Mouse (Mus musculus): ENCODE results near the gene Uncx.
"Not testable (repeated sequence)": the region's sequence is repeated elsewhere in the genome, so short reads cannot be mapped to it uniquely, and the experiment has no call there.

Uncx gene

DNA sequence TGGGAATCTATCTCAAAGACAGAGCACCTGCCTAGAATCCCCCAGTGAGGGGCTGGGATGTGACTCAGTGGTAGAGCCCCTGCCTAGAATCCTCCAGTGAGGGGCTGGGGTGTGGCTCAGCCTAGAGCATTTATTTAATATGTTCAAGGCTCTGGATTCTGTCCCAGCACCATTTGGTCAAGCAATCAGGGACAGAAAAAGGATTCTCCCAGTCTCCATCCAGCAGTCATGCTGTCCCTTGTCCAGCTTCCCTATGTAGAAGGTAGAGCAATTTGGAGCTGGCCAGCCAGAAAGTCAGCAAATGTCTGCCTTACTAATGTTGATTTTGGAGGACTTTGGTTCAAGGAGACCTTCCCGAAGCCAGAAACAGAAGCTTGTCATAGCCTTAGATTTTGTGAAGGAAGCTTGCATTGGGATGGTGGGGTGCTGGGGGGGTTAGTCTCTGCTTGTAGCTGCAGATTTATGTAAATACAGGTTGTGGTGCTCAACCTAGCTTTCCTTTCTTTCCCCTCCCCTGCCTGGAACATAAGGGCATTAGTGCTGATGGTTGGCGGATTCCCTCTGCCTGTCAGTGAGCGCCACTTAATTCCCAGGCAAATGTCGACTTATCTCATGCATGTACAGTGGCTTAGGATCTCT lies 18.2 kb downstream of the Uncx start:
- DNase-seq (ENCODE audit: low read depth, low spot score) = no peak

DNA sequence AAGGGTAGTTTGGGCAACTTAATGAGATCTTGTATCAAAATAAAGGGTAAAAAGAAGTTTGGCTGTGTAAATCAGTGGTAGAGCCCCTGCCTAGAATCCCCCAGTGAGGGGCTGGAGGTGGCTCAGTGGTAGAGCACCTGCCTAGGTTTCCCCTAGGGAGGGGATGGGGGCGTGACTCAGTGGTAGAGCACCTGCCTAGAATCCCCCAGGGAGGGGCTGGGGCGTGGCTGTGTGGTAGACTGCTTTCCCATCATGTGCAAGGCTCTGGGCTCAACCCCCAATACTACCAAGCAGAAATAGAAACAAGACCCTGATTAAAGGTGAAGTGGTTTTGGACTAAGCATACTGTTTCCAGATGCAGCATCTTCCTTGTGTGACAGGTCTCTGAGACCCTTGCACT lies 21.4 kb downstream of the Uncx start:
- DNase-seq (ENCODE audit: low read depth, low spot score) = no peak

DNA sequence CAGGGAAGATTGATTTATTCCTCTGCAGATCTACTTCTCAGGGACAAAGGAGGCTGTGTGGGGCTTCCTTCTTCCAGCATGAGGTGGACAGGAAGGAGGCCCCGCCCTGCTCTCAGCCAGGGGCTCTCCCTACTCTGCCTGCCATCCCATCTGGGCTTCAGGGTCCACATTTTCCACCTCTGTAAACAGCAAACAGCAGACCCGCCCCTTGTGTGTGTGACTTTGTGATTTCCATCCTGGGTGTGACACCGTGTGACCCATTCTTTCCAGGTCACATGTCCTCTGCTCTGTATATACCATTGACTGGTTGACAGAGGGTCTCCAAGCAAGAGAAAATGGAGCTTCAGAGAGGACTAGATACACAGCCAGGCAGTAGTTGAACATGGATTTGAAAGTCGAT lies 22.2 kb downstream of the Uncx start:
- no peak for DNase-seq (ENCODE audit: low read depth, low spot score)

DNA sequence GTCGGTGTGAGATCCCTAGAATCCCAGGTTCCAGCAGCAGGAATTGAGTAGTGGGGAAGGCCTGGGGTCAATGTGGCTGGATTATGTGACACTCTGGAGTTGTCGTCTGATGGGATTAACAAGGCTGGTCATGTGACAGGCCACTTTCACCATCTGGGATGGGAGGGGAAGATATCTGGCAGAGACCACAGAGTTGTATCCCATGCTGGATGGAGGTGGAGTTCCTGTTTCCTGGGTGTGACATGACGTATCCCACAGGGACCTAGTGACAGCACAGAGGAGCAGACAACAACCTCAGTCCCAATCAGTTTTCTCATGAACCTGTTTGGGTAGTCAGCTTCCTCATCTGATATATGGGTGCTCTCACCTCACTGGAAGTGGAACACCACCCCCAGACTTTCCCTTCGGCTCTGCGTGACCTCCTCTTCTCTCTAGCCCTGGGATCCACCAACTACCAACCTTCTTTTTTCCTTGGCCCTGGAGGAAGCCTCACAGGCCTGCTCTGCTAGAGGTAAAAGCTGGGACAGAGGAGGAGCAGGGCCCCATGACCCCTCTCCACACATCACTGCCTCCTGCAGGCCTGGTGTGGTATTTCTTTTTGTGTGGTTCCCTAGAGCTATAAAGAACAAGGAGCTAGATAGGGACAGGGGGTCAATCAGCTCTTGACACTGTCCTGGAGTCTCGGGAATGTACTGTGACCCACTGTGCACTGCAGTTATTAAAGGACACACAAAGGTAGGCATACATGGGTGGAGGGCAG lies 23.5 kb downstream of the Uncx start:
- no peak for DNase-seq (ENCODE audit: low read depth, low spot score)

DNA sequence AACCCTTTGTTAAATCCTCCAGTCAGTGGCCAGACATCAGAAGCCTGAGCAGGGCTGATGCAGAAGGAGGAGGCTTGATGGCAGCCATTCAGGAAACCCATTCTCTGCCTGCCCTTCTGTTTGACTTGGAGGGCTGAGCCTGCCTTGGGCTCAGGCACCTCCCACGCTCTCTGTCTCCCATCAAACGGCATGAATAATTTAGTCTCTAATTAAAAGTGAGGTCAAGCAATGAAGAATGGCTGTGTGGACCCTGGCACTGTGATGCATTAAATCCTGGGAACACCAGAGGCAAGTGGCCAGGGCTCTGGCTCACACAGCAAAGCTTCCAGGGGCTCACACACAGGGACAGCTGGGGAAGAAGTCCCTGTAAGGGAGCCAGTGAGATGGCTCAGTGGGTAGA lies 24.8 kb downstream of the Uncx start:
- no peak for DNase-seq (ENCODE audit: low read depth, low spot score)

DNA sequence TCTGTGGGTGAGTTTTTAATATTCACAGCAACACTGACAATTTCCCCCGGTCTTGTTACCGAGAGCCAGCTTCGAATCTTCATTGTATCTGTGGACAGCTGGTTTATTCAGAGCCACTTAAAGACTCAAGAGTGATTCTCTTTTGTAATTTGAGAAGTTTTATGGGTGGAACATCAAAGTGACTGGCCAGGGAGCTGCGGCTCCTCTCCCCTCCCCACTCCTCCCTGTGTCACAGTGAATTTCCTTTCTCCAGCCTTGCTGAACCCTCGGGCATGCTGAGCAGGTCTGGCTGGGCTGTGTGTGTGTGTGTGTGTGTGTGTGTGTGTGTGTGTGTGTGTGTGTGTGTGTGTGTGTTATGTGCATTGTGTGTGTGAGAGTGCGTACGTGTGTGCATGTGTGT lies 29.2 kb downstream of the Uncx start:
- DNase-seq (ENCODE audit: low read depth, low spot score) = no peak

DNA sequence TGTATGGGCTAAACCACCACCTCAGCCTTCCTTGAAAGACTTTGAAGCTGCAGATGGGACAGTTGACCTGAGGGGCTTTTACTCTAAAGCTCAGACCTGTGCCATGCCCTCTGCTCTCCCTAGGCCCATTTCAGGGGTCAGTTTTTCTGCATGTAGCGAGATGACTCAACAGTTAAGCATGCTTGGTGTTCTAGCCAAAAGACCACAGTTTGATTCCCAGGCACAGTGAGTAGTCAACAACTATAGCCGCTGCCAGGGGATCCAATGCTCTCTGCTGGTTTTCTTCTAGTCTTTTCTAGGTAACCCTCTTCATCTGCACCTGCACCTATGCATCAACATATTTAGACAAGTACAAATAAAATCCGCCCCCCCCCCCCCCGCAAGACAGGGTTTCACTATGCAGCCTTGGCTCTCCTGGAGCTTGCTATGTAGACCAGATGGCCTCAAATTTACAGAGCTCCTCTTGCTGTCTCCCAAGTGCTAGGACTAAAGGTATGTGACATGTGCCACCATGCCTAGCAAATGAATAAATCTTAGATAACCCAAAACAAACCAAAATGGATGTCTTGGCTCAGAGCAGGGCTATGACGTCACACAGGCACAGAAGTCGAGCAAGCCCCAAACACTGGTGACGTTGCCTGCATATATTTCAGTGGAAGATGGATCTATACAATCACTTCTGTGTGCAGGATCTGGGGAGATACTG lies 30.5 kb downstream of the Uncx start:
- DNase-seq (ENCODE audit: low read depth, low spot score) = no peak

DNA sequence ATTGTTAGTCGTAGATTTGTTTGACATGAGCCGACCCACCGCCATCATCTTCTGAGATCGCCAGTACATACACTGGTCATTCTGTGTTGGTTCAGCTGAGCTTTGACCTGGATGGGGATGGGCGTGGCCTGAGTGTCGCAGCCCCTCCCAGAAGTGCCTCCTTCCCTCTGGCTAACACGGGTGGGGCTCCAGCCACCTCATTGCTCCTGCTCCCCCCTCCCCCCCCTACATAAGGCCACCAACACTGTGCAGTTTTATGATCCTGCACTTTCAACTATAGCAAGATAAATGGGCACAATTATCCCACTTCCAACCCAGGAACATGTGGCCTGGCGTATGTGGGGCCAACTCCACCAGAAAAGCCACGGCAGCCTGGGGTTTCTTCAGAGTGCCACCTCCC lies 31.8 kb downstream of the Uncx start:
- DNase-seq (ENCODE audit: low read depth, low spot score) = no peak

DNA sequence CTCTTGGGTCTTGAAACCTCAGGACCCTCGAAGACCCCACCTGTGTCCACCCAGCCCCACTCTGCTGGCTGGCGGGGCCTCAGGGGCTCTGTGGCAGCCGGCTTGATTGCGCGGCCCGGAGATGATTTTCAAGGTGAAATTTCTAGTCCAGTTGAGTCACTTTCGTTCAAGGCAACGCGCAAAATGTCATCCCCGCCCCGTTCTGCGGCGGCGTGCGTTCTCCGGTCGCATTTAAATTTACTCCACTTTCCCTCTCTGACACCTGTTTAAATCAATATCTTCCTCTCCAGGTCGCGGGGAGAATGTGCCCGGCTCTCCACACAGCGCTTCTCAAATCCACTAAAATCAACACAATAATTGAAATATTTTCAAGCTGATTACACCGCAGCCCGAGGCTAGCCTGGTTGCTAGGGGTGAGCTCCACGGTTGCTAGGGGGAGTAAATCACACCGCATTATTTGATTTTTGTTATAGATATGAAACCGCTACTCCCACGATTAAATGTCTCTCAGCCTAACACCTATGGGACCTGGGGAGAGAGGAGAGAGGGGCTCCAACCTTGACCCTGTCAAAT lies 37.0 kb downstream of the Uncx start:
- no peak for DNase-seq (ENCODE audit: low read depth, low spot score)

DNA sequence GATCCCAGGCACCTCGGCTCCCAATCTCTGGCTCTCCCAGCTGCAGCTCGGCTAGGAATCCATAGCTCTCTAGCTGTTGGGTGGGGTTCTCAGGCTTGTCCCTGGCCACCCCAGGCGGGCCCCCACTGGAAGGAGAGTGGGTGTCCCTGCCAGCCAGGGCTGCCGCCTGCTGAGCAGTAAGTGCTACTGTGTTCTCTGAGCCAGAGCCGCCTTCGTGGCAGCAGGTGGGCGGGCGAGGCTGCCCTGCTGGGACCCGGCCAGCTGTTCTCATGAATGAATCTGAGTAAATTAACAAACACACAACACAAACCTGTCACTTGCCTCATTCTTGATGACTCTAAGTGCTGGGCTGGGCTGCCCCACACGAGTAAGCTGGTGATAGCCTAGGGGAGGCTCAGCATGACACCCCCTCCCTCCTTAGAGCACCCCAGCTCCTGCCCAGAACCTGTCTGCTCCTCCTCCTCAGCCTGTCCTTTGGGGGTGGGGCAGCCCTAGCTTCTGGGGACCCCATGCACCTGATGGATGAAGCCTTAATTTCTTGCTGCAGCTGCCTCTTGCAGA lies 38.1 kb downstream of the Uncx start:
- no peak for DNase-seq (ENCODE audit: low read depth, low spot score)

DNA sequence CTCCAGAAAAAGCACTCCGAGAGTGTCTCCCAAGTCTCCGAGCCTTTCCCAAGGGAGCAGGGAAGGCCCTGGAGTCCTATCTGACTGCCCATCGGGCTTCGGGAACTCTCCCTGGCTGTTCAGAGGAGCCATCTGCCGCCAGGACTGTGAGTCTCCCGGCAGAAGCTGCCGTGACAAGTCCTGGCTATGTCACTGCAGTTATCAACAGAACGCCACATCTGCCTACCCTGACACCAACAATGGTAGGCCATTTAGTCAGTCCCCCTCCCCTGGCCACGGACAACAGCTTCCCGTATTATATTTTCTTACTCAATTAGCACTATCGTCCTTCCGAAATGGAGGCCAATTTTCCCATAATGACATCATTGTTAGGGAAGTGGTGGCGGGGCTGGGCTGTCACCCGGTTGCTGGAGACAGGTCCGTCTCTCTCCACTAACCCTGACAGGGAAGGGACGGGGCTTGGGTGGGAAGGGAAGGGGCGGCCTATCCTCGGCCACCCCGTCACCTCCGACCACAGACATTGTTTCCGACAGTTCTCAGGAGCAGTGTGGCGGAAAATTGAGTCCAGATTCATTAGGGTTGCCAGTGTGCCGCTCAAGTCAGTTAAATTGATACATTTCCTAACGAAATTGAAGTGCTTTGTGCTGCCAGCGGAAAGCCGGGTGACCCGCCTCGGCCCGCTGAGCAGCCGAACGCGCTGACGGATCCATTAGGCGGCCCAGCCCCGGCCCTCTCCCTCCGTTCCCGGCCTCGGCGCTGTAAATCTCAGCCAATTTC lies 41.9 kb downstream of the Uncx start:
- no peak for DNase-seq (ENCODE audit: low read depth, low spot score)

DNA sequence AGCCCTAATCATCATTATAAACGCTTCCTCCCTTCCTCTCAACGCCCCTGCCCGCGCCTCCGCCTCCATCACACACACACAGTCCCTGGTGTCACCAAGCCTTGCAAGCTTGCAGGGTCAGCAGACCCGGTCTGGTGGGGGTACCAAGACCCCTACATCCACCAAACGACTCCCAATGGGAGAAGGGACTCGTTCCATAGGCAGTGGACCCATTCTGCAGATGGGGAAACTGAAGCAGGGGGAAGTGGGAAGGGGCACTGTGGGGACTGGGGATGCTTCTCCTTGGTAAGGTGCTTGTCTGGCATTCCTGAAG lies 42.4 kb downstream of the Uncx start:
- no peak for DNase-seq (ENCODE audit: low read depth, low spot score)

DNA sequence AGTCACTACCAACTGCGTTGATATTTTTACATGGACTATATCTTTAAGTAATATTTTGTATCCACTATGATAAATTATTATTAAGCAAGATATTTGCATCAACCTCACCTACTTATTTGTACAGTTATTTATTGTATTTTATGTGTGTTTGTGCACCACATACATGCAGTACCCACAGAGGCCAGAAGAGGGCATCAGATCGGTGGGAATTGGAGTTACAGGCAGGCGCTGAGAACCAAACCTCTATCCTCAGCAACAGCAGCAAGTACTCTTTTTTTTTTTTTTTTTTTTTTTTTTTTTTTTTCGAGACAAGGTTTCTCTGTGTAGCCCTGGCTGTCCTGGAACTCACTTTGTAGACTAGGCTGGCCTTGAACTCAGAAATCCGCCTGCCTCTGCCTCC lies 44.2 kb downstream of the Uncx start:
- DNase-seq (ENCODE audit: low read depth, low spot score) = not testable (repeated sequence)

DNA sequence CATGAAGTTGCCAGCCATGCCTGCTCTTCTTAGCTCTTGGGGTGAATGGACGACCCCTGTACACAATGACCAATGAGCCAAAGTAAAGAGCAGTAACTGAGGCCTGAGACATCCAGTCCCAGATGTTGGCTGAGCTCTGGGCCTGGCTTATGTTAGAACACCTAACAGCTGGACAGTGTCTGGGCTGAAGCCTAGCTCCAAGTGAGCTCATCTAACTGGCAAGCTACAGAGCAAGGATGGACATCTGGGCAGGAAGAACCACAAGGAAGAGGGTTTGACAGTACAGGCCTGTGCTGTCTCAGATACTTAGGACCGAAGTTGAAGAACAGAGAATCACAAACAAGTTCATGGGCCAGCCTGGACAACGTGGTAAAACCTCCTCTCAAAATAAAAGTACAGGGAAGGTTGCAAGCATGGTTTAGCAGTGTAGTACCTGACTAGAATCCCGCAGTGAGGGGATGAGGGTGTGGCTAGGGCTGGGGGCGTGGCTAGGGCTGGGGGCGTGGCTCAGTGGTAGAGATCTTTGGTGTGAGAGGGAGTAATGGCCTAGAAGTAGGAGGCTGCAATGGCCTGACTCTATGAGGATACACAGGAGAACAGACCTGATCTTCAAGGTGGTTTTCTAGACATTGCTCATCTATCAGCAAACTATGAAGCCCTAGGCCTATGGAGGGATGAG lies 47.5 kb downstream of the Uncx start:
- peak; percentile 28 for DNase-seq (ENCODE audit: low read depth, low spot score)

DNA sequence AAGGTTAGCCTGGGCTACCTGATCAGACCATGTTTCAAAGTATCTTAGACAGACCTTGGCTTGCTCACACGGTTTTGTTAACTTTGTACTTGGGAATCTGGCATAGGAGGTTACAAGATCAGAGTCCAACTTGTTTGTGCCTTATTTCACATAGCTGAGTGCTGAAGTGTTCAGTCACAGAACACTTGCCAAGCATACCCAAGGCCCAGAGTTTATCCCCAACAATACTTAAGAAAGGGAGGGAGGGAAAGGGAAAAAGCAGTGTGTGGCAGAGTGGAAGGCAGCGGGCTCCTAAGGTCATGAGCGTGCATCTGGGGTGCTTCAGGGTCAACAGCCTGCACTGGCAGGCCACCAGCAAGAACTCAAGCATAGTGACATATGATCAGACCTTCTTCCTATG lies 48.7 kb downstream of the Uncx start:
- no peak for DNase-seq (ENCODE audit: low read depth, low spot score)

DNA sequence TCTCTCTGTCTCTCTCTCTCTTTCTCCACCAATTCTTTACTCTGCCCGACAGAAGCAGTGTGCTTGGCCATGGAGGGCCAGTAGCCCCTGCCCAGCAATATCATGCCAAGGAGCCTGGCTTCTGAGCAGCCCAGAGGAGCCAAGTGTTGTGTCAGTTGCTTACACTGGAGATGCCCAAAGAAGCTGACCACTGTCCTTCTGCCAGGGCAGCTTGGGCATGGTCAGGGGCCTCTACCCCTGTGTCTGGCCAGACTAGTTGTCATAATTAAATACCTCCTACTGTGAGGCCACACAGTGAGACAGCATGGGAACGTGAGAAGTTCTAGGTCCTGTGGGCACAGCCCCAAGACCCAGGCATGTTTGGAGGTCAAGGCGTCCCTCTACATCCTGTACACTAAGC lies 49.6 kb downstream of the Uncx start:
- DNase-seq (ENCODE audit: low read depth, low spot score) = no peak

DNA sequence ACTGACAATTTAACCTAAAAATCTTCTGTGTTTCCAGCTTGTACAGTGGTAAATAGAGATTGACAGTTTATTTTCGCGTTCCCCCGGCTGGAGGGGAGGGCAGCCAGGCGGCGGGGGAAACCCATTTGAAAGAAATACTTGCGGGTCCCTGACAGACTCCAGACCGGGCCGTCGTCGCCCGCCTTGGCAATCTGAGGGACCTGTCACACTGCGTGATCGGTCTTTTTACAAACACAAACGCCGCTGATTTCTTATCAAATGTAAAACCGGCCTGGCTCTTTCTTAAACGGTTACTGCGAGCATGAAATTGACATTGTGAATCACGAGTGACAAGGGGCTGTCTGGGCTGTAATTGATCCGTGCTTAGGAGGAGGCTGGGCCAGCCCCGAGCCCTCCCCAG lies 50.5 kb downstream of the Uncx start:
- no peak for DNase-seq (ENCODE audit: low read depth, low spot score)

DNA sequence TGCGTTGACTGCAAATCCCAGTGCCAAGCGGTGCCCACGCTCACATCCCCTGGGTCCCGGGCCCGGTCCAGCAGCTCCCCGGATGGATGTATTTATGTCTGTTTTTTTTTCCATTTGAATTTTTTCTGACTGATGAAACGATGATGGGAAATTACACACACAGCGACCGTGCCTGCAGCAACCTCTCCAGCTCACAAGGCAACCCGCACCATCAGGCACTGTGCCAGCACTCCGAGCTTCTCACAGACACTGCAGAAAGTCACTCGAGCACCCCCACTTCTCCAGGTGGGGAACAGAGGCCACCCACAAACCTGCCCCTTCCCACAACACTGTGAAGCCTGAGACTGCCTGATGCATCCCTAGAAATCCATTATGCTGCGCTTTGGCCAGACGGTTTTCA lies 51.7 kb downstream of the Uncx start:
- no peak for DNase-seq (ENCODE audit: low read depth, low spot score)

All from A20 (cell line).